Mouse (Mus musculus) forebrain, postnatal 0 days (tissue): ENCODE measurements around the gene Fam163b. TPM values are rescaled to one million over a fixed set of nuclear protein-coding genes. Genes with fewer than 3 reads are reported as not detected.
A peak's percentile ranks its signal among the peaks of the same experiment; 100 is the strongest.

Source experiments
- ATAC-seq: fragments of 200-750 bp; cut with Nextera tagmentation; 2 replicates; pipeline ENCODE4 v1.8.0; 2017; ENCODE audit warnings: mild to moderate bottlenecking, moderate library complexity
- DNase-seq: peaks from one replicate; pipeline ENCODE4 v3.0.0-alpha.2; 2015
- H3K27ac ChIP-seq: fragments of 300-500 bp; sonication (generic); 2 replicates; pipeline ENCODE4 v1.5.1; 2014; ENCODE audit warnings: low read depth, mild to moderate bottlenecking, antibody characterized with exemption, low read length, moderate library complexity, mixed read lengths
- H3K27me3 ChIP-seq: fragments of 300-500 bp; sonication (generic); 2 replicates; pipeline ENCODE4 v1.6.1; 2014; ENCODE audit warnings: mild to moderate bottlenecking, low read length, mixed read lengths; ENCODE audit not compliant: insufficient read depth
- H3K36me3 ChIP-seq: fragments of 300-500 bp; sonication (generic); 2 replicates; pipeline ENCODE4 v1.6.1; 2014; ENCODE audit warnings: mild to moderate bottlenecking, moderate library complexity; ENCODE audit not compliant: insufficient read depth
- H3K4me1 ChIP-seq: fragments of 300-500 bp; sonication (generic); 2 replicates; pipeline ENCODE4 v1.6.1; 2014; ENCODE audit warnings: antibody characterized with exemption; ENCODE audit not compliant: insufficient read depth
- H3K4me2 ChIP-seq: fragments of 300-500 bp; sonication (generic); 2 replicates; pipeline ENCODE4 v1.6.1; 2014; ENCODE audit warnings: low read depth, mild to moderate bottlenecking, moderate library complexity
- H3K4me3 ChIP-seq: fragments of 300-500 bp; sonication (generic); 2 replicates; pipeline ENCODE4 v1.5.1; 2014; ENCODE audit warnings: low read depth, low read length, mixed read lengths
- H3K9ac ChIP-seq: fragments of 300-500 bp; sonication (generic); 2 replicates; pipeline ENCODE4 v1.6.1; 2014; ENCODE audit warnings: mild to moderate bottlenecking
- H3K9me3 ChIP-seq: fragments of 300-500 bp; sonication (generic); 2 replicates; pipeline ENCODE4 v1.6.1; 2016; ENCODE audit warnings: low read length
- CTCF ChIP-seq: sonication (generic); IDR thresholded peaks from 2 replicates; pipeline ENCODE4 v1.5.1; 2016; ENCODE audit warnings: antibody characterized with exemption, control low read depth, low read depth
- WGBS: fragments of 180-500 bp; shearing (Covaris S2); extraction: QIAGEN DNeasy Blood & Tissue Kit; methylation state at CpG from one replicate; pipeline ENCODE4 v1.1.7; 2014; 5-methylcytosine and 5-hydroxymethylcytosine counted together
- polyA plus RNA-seq: library from polyadenylated mRNA; unstranded; fragments of >200 nt; fragmentation: Nextera tagmentation; extraction: Ambion mirVana; gene quantifications from 2 replicates; pipeline ENCODE4 v1.2.1, GENCODE M21; 2015
- total RNA-seq: library from RNA; depleted of rRNA; stranded (reverse); fragments of >200 nt; gene quantifications from 2 replicates; pipeline ENCODE4 v1.2.3, GENCODE M21; 2014; rRNA removed

Fam163b gene
- total RNA-seq: 7.5 and 7.8 TPM in 2 replicates
- 23.9 and 26.2 TPM in 2 replicates for polyA plus RNA-seq

DNA sequence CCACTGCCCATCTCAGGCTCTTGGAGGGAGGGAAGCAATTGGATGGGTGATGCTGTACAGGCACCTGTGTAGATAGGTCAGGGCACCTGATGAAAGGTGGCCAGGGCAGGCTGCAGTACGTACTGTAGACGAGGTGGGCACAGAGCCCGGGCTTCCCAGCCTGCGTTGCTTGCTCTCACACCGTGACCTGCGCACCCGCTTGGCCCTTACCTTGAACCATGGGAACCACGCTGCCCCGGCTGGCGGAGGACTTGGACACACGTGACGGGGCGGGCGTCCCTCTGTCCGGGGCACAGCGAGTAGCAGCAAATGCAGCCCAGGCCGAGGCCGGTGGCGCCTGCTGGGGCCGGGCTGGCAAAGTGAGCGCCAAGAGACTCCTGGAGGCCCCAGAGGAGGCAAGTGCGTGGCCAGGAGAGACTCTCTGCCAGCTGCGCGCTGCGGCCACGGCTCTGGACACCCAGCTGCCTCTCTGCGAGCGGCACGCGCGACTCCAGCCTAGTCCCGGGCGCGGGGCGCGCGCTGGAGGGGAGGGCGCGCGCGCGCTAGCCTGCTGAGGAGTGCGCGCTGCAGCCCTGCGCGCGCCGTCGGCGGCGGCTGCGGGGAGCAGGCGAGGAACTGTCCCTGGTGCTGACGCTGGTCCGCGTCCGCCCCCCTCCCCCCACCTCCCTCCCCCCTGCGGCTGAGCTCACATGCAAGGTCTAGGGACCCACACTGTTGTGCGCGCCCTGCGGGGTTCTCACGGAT lies at the start of gene Fam163b:
Gene Fam163b (minus strand): TSS at position 542 of the 744 bp plus-strand sequence.
- no peak within 1 kb of the TSS for H3K27ac ChIP-seq
- no peaks in the 10 kb centered on the region for H3K9me3 ChIP-seq
- H3K9ac ChIP-seq: peak within 1 kb of the TSS; percentile 70
- no peaks in the 10 kb centered on the region for H3K4me1 ChIP-seq
- 3% methylated on average over 57 of the region's 62 CpGs for WGBS
- peak within 1 kb of the TSS; percentile 52 for H3K4me3 ChIP-seq
- peak within 1 kb of the TSS; percentile 90 for H3K4me2 ChIP-seq
- DNase-seq: peak; percentile 81
- peak; percentile 91 for ATAC-seq
- no peaks in the 10 kb centered on the region for H3K36me3 ChIP-seq
- H3K27me3 ChIP-seq: no peaks in the 10 kb centered on the region
- no peak for TF ChIP-seq CTCF

DNA sequence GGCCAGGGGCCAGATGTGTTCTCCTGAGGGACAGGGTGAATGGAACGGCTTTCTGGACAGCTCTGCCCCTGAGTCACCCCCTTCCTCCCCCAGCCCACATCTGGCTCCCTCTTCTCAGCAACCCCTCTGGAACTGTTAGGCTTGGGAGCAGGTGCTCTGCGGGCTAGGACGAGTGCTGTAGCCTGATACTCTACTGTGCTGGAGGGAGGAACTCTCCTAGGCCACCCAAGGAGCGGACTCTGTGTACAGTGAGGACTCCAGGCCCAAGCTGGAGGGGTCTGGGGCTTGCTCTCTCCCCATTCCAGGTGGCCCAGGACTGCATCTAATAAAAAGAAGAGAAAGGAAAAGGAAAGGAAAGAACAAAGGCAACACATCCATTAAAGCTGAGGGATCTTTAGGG lies 47.7 kb upstream of the Fam163b start:
- DNase-seq: no peak
- no peak for ATAC-seq
- Histone ChIP-seq H3K9ac (no peak overlapping the region), H3K4me1 (no peaks in the 10 kb centered on the region), H3K4me2 (no peak overlapping the region), H3K9me3 (no peaks in the 10 kb centered on the region), H3K27me3 (no peaks in the 10 kb centered on the region), H3K27ac (no peak overlapping the region), H3K4me3 (no peak overlapping the region), H3K36me3 (no peaks in the 10 kb centered on the region)
- no peak for TF ChIP-seq CTCF
- WGBS: 65% methylated on average over 4 of the region's 4 CpGs

DNA sequence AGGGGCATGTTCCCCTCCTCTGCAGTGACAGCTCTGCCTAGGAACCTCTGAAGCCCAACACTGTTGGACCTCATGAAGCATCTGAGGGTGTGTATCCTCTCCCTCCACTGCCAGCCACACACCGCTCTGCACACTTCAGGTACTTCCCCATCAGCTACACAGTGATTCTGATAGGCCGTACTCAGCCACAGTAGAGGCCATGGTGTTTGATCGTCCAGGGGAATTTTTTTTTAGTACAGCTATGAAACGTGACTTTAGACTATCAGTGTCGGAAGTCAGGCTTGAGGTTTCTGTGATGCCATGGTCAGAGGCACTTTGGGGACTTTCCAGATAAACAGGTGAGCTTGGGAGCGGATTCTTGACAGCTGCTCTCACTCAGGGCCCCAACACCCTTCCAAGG lies 45.2 kb upstream of the Fam163b start:
- DNase-seq (no peak), ATAC-seq (no peak)
- H3K36me3 ChIP-seq: no peaks in the 10 kb centered on the region
- H3K27me3 ChIP-seq: no peaks in the 10 kb centered on the region
- no peaks in the 10 kb centered on the region for H3K9me3 ChIP-seq
- H3K4me1 ChIP-seq: no peaks in the 10 kb centered on the region
- WGBS: 80% methylated on average over 6 of the region's 6 CpGs
- TF ChIP-seq CTCF: no peak
- no peak overlapping the region for H3K4me2 ChIP-seq
- no peak overlapping the region for H3K9ac ChIP-seq
- no peak overlapping the region for H3K4me3 ChIP-seq
- no peak overlapping the region for H3K27ac ChIP-seq

DNA sequence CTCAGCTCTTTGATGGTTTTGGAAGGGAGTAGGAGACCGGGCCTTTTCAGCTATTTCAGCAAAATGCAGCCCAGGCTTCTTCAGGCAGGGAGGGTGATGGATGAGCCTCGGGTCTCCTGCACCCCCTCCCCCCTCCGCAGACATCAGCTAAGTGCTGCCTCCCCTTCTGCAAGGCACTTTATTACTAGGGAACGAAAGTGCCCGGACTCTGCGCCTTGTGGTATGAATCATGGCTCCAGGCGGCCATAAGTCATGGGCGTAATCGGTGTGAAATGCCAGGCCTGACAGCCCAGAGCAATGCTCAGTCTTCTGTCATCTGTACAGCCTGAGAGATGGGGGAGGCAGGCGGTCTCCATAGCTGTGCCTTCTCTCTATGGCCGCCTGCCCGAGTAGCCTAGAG lies 41.4 kb upstream of the Fam163b start:
- H3K36me3 ChIP-seq: no peaks in the 10 kb centered on the region
- H3K27me3 ChIP-seq: no peaks in the 10 kb centered on the region
- H3K9me3 ChIP-seq: no peaks in the 10 kb centered on the region
- DNase-seq (no peak), ATAC-seq (no peak)
- no peak overlapping the region for H3K9ac ChIP-seq
- no peak overlapping the region for H3K4me2 ChIP-seq
- H3K4me1 ChIP-seq: no peaks in the 10 kb centered on the region
- no peak overlapping the region for H3K27ac ChIP-seq
- 89% methylated on average over 12 of the region's 12 CpGs for WGBS
- no peak for TF ChIP-seq CTCF
- no peak overlapping the region for H3K4me3 ChIP-seq

DNA sequence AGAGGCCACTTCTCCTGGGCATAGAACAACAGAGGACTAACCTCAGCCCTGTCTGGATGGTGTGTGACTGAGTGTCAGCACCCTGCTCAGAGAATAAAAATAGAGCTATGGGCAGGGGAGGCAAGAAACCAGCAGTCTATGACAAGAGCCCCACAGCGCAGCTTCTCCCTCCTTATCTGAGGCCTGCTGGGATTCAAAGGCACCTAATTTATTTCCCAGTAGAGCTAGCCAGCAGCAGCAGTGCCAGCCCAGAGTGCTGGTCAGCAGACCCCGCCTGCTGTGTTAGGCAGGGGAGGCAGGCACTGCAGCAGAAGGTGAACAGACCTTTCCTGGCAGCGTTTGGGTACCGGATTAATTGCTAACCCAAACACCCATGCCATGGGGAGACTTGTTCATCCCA lies 39.6 kb upstream of the Fam163b start:
- ATAC-seq: no peak

DNA sequence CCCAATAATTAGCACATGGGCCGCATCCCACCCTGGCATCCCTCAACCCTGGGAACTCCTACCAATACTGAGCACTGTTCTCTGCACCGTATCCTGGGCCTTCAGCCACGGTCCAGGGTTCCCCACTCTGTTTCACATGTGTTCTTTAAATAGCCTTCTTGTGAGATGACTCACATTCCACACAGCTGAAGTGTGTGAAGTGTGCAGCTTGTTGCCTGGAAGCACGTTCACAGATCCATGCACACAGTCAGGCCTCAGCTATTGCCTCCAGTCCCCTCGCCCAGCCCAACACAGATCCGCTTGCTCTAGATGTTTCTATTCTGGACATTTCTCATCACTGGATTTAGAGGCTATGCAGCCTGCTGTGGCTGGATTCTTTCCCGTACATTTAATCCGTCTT lies 36.8 kb upstream of the Fam163b start:
- no peaks in the 10 kb centered on the region for H3K4me1 ChIP-seq
- no peak for TF ChIP-seq CTCF
- H3K27ac ChIP-seq: no peak overlapping the region
- H3K4me2 ChIP-seq: no peak overlapping the region
- no peak overlapping the region for H3K9ac ChIP-seq
- peak; percentile 72 for ATAC-seq
- H3K36me3 ChIP-seq: no peaks in the 10 kb centered on the region
- DNase-seq: peak; percentile 12
- H3K4me3 ChIP-seq: no peak overlapping the region
- WGBS: 61% methylated on average over 8 of the region's 8 CpGs
- no peaks in the 10 kb centered on the region for H3K9me3 ChIP-seq
- H3K27me3 ChIP-seq: no peaks in the 10 kb centered on the region

More for the DNA sequence above, 39.6 kb upstream of the Fam163b start:
- Histone ChIP-seq H3K9me3 (no peaks in the 10 kb centered on the region), H3K27me3 (no peaks in the 10 kb centered on the region), H3K4me3 (no peak overlapping the region), H3K4me2 (no peak overlapping the region), H3K4me1 (no peaks in the 10 kb centered on the region), H3K27ac (no peak overlapping the region), H3K36me3 (no peaks in the 10 kb centered on the region), H3K9ac (no peak overlapping the region)
- TF ChIP-seq CTCF: no peak
- WGBS: 61% methylated on average over 4 of the region's 4 CpGs
- no peak for DNase-seq

DNA sequence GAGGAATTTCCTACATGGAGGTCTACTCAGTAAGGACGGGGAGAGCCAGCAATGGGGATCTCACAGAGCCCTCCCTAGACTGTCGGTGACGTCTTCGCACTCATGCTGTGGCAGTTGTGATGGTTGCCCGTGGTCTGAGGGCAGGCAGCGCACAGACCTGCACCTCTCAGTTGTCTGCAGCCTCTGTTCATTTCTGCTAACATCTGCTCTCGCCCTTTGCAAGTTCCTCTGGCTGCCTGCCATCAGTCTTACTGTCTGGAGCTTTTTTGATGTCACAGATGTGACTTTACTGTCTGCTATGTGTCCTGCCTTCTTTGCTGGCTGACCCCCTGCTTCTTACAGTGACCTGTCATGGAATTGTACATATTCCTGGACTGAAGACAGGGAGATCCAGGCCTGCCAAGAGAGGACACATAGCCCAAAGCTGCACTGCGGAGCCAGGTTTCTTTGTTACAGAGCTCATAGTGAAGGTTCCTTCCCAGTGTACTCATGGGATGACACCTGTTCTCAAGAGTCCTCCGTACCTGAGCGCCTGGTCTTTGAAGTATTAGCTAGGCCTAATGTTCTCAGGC lies 33.5 kb upstream of the Fam163b start:
- Histone ChIP-seq H3K9ac (no peak overlapping the region), H3K27me3 (no peaks in the 10 kb centered on the region), H3K36me3 (no peaks in the 10 kb centered on the region), H3K9me3 (no peaks in the 10 kb centered on the region), H3K27ac (no peak overlapping the region), H3K4me2 (no peak overlapping the region), H3K4me1 (no peaks in the 10 kb centered on the region), H3K4me3 (no peak overlapping the region)
- no peak for TF ChIP-seq CTCF
- peak; percentile 24 for DNase-seq
- no peak for ATAC-seq
- 73% methylated on average over 10 of the region's 10 CpGs for WGBS
